ENCODE assay signal across 13 mouse cellular contexts in genomic region chr8:87822690-87823089, GRCm38 (mm10).
DNase-seq lines count a peak whose midpoint lies in the region; ATAC-seq and TF ChIP-seq lines count a peak whose summit lies in the region.
"Had no signal": no experiment of that assay in that cellular context is flagged by ENCODE, and none has a peak within 500 bp of the region (broad histone marks: within the 10 kb centered on the region; RNA-seq: fewer than 3 reads in every experiment).

No protein-coding gene starts in this region.

- no peaks in the 10 kb centered on the region for H3K9me3 ChIP-seq in kidney, embryonic 15.5 days (replicated peaks)
- no peaks in the 10 kb centered on the region for H3K9me3 ChIP-seq in embryonic facial prominence, embryonic 12.5 days
- no peaks in the 10 kb centered on the region for H3K9me3 ChIP-seq in hindbrain, embryonic 11.5 days (ENCODE audit: control insufficient read depth, low read length)
- no peaks in the 10 kb centered on the region for H3K9me3 ChIP-seq in midbrain, embryonic 15.5 days

- H3K36me3 ChIP-seq in kidney, embryonic 15.5 days: no peaks in the 10 kb centered on the region
- H3K36me3 ChIP-seq in embryonic facial prominence, embryonic 12.5 days: no peaks in the 10 kb centered on the region
- H3K36me3 ChIP-seq in hindbrain, embryonic 11.5 days (ENCODE audit: control insufficient read depth, insufficient read depth, low read length): no peaks in the 10 kb centered on the region
- H3K36me3 ChIP-seq in midbrain, embryonic 15.5 days (replicated peaks): no peaks in the 10 kb centered on the region

- DNase-seq in kidney, postnatal 25 days: no peak
- DNase-seq in hindbrain, embryonic 11.5 days (ENCODE audit: low spot score): peak; percentile 28
- DNase-seq in cerebellum, adult 2 months: no peak
- DNase-seq in thymus, postnatal 10 days (ENCODE audit: low spot score in 2 of 2): no peak
- DNase-seq: cerebellum, adult 9-10 months; kidney, adult 2 months; right cerebral cortex, postnatal 14 days; thymus, postnatal 36 days had no signal

- TF ChIP-seq CTCF in cerebellum, adult 2 months (IDR thresholded peaks at IDR 0.05; ENCODE audit: borderline replicate concordance, insufficient read depth, low read depth, low read length): no peak

- peak overlapping the region; percentile 46 for H3K4me2 ChIP-seq in kidney, embryonic 15.5 days
- peak overlapping the region; percentile 29 for H3K4me2 ChIP-seq in embryonic facial prominence, embryonic 12.5 days (replicated peaks)
- H3K4me2 ChIP-seq in hindbrain, embryonic 11.5 days (replicated peaks; ENCODE audit: low read depth, low read length): no peak overlapping the region
- H3K4me2 ChIP-seq in midbrain, embryonic 15.5 days: peak overlapping the region; percentile 22
- H3K4me2 ChIP-seq: liver, embryonic 11.5 days had no signal

- 9% methylated on average over 12 of the region's 12 CpGs for WGBS in kidney, embryonic 15.5 days
- WGBS in embryonic facial prominence, embryonic 12.5 days: 7% methylated on average over 12 of the region's 12 CpGs
- 7% methylated on average over 12 of the region's 12 CpGs for WGBS in hindbrain, embryonic 11.5 days
- 8% methylated on average over 12 of the region's 12 CpGs for WGBS in midbrain, embryonic 15.5 days
- 69% methylated on average over 12 of the region's 12 CpGs for WGBS in cerebellum, adult 2 months

- H3K27ac ChIP-seq in kidney, embryonic 15.5 days: no peak overlapping the region
- H3K27ac ChIP-seq in embryonic facial prominence, embryonic 12.5 days: peak overlapping the region; percentile 88
- H3K27ac ChIP-seq in hindbrain, embryonic 11.5 days (ENCODE audit: low read depth, low read length): peak overlapping the region; percentile 70
- H3K27ac ChIP-seq in midbrain, embryonic 15.5 days: peak overlapping the region; percentile 61
- no peak overlapping the region for H3K27ac ChIP-seq in cerebellum, adult 2 months (ENCODE audit: insufficient read depth, low read length)

- no peak for TF ChIP-seq POLR2A in cerebellum, adult 2 months (IDR thresholded peaks at IDR 0.05; ENCODE audit: borderline replicate concordance, insufficient read depth, low read length)

- no peaks in the 10 kb centered on the region for H3K27me3 ChIP-seq in kidney, embryonic 15.5 days
- H3K27me3 ChIP-seq in embryonic facial prominence, embryonic 12.5 days: no peaks in the 10 kb centered on the region
- H3K27me3 ChIP-seq in hindbrain, embryonic 11.5 days (ENCODE audit: control insufficient read depth, insufficient read depth, low read length): no peaks in the 10 kb centered on the region
- no peaks in the 10 kb centered on the region for H3K27me3 ChIP-seq in midbrain, embryonic 15.5 days (replicated peaks)
- no peaks in the 10 kb centered on the region for H3K27me3 ChIP-seq in cerebellum, adult 2 months (ENCODE audit: control insufficient read depth, insufficient read depth, low read length)

- no peak overlapping the region for H3K4me3 ChIP-seq in kidney, embryonic 15.5 days (replicated peaks)
- no peak overlapping the region for H3K4me3 ChIP-seq in embryonic facial prominence, embryonic 12.5 days
- H3K4me3 ChIP-seq in hindbrain, embryonic 11.5 days (ENCODE audit: low read depth, low read length): no peak overlapping the region
- no peak overlapping the region for H3K4me3 ChIP-seq in midbrain, embryonic 15.5 days
- no peak overlapping the region for H3K4me3 ChIP-seq in cerebellum, adult 2 months (replicated peaks; ENCODE audit: insufficient read depth, low read depth, low read length)

- peaks cover 32% of the 10 kb centered on the region for H3K4me1 ChIP-seq in kidney, embryonic 15.5 days
- H3K4me1 ChIP-seq in embryonic facial prominence, embryonic 12.5 days: peaks cover 31% of the 10 kb centered on the region
- peaks cover 9% of the 10 kb centered on the region; the same call in 1 of the 2 replicates for H3K4me1 ChIP-seq in hindbrain, embryonic 11.5 days (replicated peaks; ENCODE audit: control insufficient read depth, insufficient read depth, low read length)
- H3K4me1 ChIP-seq in midbrain, embryonic 15.5 days: peaks cover 26% of the 10 kb centered on the region
- peaks cover 19% of the 10 kb centered on the region for H3K4me1 ChIP-seq in cerebellum, adult 2 months (ENCODE audit: control insufficient read depth, insufficient read depth, low read length)

- ATAC-seq in kidney, embryonic 15.5 days (replicated peaks; ENCODE audit: low FRiP score): peak; percentile 47
- 0 out of 2 replicates have a peak, but pooled peaks have one; percentile 19 for ATAC-seq in embryonic facial prominence, embryonic 12.5 days (ENCODE audit: insufficient number of reproducible peaks, insufficient read depth, low FRiP score, low TSS enrichment)
- no peak for ATAC-seq in hindbrain, embryonic 11.5 days (ENCODE audit: low FRiP score)
- peak; percentile 28; the same call in 1 of the 2 replicates for ATAC-seq in midbrain, embryonic 15.5 days (replicated peaks)
- ATAC-seq in frontal cortex, adult (ENCODE audit: low TSS enrichment): no peak

- no peak overlapping the region for H3K9ac ChIP-seq in kidney, embryonic 15.5 days
- H3K9ac ChIP-seq in embryonic facial prominence, embryonic 12.5 days: peak overlapping the region; percentile 19; the same call in 1 of the 2 replicates
- no peak overlapping the region for H3K9ac ChIP-seq in hindbrain, embryonic 11.5 days (ENCODE audit: low read depth, low read length)
- H3K9ac ChIP-seq in midbrain, embryonic 15.5 days: no peak overlapping the region; the same call in 1 of the 2 replicates

Comparison
In these comparisons a context has a peak if more than half of its experiments do, and no peak if none do; other contexts are left out.
1. ATAC-seq: peak in kidney, embryonic 15.5 days (single experiment), embryonic facial prominence, embryonic 12.5 days (single experiment) and midbrain, embryonic 15.5 days (single experiment); none in hindbrain, embryonic 11.5 days (single experiment) and frontal cortex, adult (single experiment).
2. H3K27ac ChIP-seq: peak in embryonic facial prominence, embryonic 12.5 days (single experiment), hindbrain, embryonic 11.5 days (single experiment) and midbrain, embryonic 15.5 days (single experiment); none in kidney, embryonic 15.5 days (single experiment) and cerebellum, adult 2 months (single experiment).